Mouse (Mus musculus): Measurements from ENCODE around the gene Ubr4. TPM values are rescaled to one million over a fixed set of nuclear protein-coding genes. Genes with fewer than 3 reads are reported as not detected.

Ubr4 gene
- polyA plus RNA-seq, 1 experiment = 78.1 TPM

- H3K27me3 ChIP-seq (ENCODE audit: control insufficient read depth, insufficient read depth, insufficient read length) = peaks cover 5% of the 10 kb centered on the region
- H3K4me3 ChIP-seq (ENCODE audit: insufficient read depth, poor library complexity, severe bottlenecking) = no peak overlapping the region
- H3K79me2 ChIP-seq (ENCODE audit: control insufficient read depth, insufficient read depth) = no peaks in the 10 kb centered on the region
- H3K79me3 ChIP-seq (ENCODE audit: low read depth) = no peaks in the 10 kb centered on the region
- no peak for TF ChIP-seq MAX (IDR thresholded peaks at IDR 0.05)
- TF ChIP-seq FOSL1 (IDR thresholded peaks at IDR 0.05; ENCODE audit: insufficient read depth, low read length, poor library complexity, severe bottlenecking) = no peak
- TF ChIP-seq CTCF (IDR thresholded peaks at IDR 0.05; ENCODE audit: control insufficient read depth, insufficient read depth, insufficient read length) = no peak
- no peak for TF ChIP-seq MYOG (IDR thresholded peaks at IDR 0.05; ENCODE audit: control insufficient read depth, extremely low read depth, insufficient read length)
- no peak for TF ChIP-seq USF1 (IDR thresholded peaks at IDR 0.05; ENCODE audit: low read depth)
- TF ChIP-seq MYOD1 (IDR thresholded peaks at IDR 0.05; ENCODE audit: control insufficient read depth, insufficient read length, low read depth) = no peak
- no peak for TF ChIP-seq CEBPB (IDR thresholded peaks at IDR 0.05; ENCODE audit: low read depth)
- H3K36me3 ChIP-seq (ENCODE audit: control insufficient read depth, insufficient read depth) = no peaks in the 10 kb centered on the region
- no peak overlapping the region for H3ac ChIP-seq (ENCODE audit: control insufficient read depth, insufficient read length, low read depth)
Measured at GRCm38 (mm10) chr4:139330605-139331004, 21.8 kb upstream of the Ubr4 start.

- TF ChIP-seq USF1 (IDR thresholded peaks at IDR 0.05; ENCODE audit: low read depth) = no peak
- TF ChIP-seq MYOG (IDR thresholded peaks at IDR 0.05; ENCODE audit: control insufficient read depth, extremely low read depth, insufficient read length) = no peak
- no peak for TF ChIP-seq MYOD1 (IDR thresholded peaks at IDR 0.05; ENCODE audit: control insufficient read depth, insufficient read length, low read depth)
- no peak for TF ChIP-seq CEBPB (IDR thresholded peaks at IDR 0.05; ENCODE audit: low read depth)
- no peak for TF ChIP-seq CTCF (IDR thresholded peaks at IDR 0.05; ENCODE audit: control insufficient read depth, insufficient read depth, insufficient read length)
- TF ChIP-seq MAX (IDR thresholded peaks at IDR 0.05) = no peak
- no peak for TF ChIP-seq FOSL1 (IDR thresholded peaks at IDR 0.05; ENCODE audit: insufficient read depth, low read length, poor library complexity, severe bottlenecking)
Measured at GRCm38 (mm10) chr4:139334631-139335295, 17.6 kb upstream of the Ubr4 start.

GRCm38 (mm10) chr4:139335507-139335906 is 16.9 kb upstream of the Ubr4 start:
- TF ChIP-seq CEBPB (IDR thresholded peaks at IDR 0.05; ENCODE audit: low read depth) (no peak), MYOG (IDR thresholded peaks at IDR 0.05; ENCODE audit: control insufficient read depth, extremely low read depth, insufficient read length) (no peak), MYOD1 (IDR thresholded peaks at IDR 0.05; ENCODE audit: control insufficient read depth, insufficient read length, low read depth) (no peak), USF1 (IDR thresholded peaks at IDR 0.05; ENCODE audit: low read depth) (no peak)
- no peaks in the 10 kb centered on the region for H3K79me3 ChIP-seq (ENCODE audit: low read depth)
- H3K79me2 ChIP-seq (ENCODE audit: control insufficient read depth, insufficient read depth) = no peaks in the 10 kb centered on the region
- peaks cover 5% of the 10 kb centered on the region for H3K27me3 ChIP-seq (ENCODE audit: control insufficient read depth, insufficient read depth, insufficient read length)
- H3K4me3 ChIP-seq (ENCODE audit: insufficient read depth, poor library complexity, severe bottlenecking) = no peak overlapping the region
- no peaks in the 10 kb centered on the region for H3K36me3 ChIP-seq (ENCODE audit: control insufficient read depth, insufficient read depth)
- no peak overlapping the region for H3ac ChIP-seq (ENCODE audit: control insufficient read depth, insufficient read length, low read depth)

More at GRCm38 (mm10) chr4:139334631-139335295, 17.6 kb upstream of the Ubr4 start:
- H3ac ChIP-seq (ENCODE audit: control insufficient read depth, insufficient read length, low read depth) = no peak overlapping the region
- H3K36me3 ChIP-seq (ENCODE audit: control insufficient read depth, insufficient read depth) = no peaks in the 10 kb centered on the region
- no peaks in the 10 kb centered on the region for H3K79me3 ChIP-seq (ENCODE audit: low read depth)
- H3K79me2 ChIP-seq (ENCODE audit: control insufficient read depth, insufficient read depth) = no peaks in the 10 kb centered on the region
- peaks cover 5% of the 10 kb centered on the region for H3K27me3 ChIP-seq (ENCODE audit: control insufficient read depth, insufficient read depth, insufficient read length)
- no peak overlapping the region for H3K4me3 ChIP-seq (ENCODE audit: insufficient read depth, poor library complexity, severe bottlenecking)

- Histone ChIP-seq H3K79me3 (ENCODE audit: low read depth) (no peaks in the 10 kb centered on the region), H3K27me3 (ENCODE audit: control insufficient read depth, insufficient read depth, insufficient read length) (peaks cover 5% of the 10 kb centered on the region), H3K36me3 (ENCODE audit: control insufficient read depth, insufficient read depth) (no peaks in the 10 kb centered on the region), H3K4me3 (ENCODE audit: insufficient read depth, poor library complexity, severe bottlenecking) (no peak overlapping the region), H3ac (ENCODE audit: control insufficient read depth, insufficient read length, low read depth) (no peak overlapping the region), H3K79me2 (ENCODE audit: control insufficient read depth, insufficient read depth) (no peaks in the 10 kb centered on the region)
- TF ChIP-seq MAX (IDR thresholded peaks at IDR 0.05) = no peak
- no peak for TF ChIP-seq CEBPB (IDR thresholded peaks at IDR 0.05; ENCODE audit: low read depth)
- no peak for TF ChIP-seq CTCF (IDR thresholded peaks at IDR 0.05; ENCODE audit: control insufficient read depth, insufficient read depth, insufficient read length)
- TF ChIP-seq FOSL1 (IDR thresholded peaks at IDR 0.05; ENCODE audit: insufficient read depth, low read length, poor library complexity, severe bottlenecking) = no peak
- no peak for TF ChIP-seq USF1 (IDR thresholded peaks at IDR 0.05; ENCODE audit: low read depth)
- no peak for TF ChIP-seq MYOG (IDR thresholded peaks at IDR 0.05; ENCODE audit: control insufficient read depth, extremely low read depth, insufficient read length)
- TF ChIP-seq MYOD1 (IDR thresholded peaks at IDR 0.05; ENCODE audit: control insufficient read depth, insufficient read length, low read depth) = no peak
Measured at GRCm38 (mm10) chr4:139336822-139337483, 15.5 kb upstream of the Ubr4 start.

GRCm38 (mm10) chr4:139338145-139338544 is 14.3 kb upstream of the Ubr4 start:
- Histone ChIP-seq H3K79me3 (ENCODE audit: low read depth) (no peaks in the 10 kb centered on the region), H3K27me3 (ENCODE audit: control insufficient read depth, insufficient read depth, insufficient read length) (no peaks in the 10 kb centered on the region), H3K4me3 (ENCODE audit: insufficient read depth, poor library complexity, severe bottlenecking) (no peak overlapping the region), H3ac (ENCODE audit: control insufficient read depth, insufficient read length, low read depth) (no peak overlapping the region), H3K79me2 (ENCODE audit: control insufficient read depth, insufficient read depth) (no peaks in the 10 kb centered on the region), H3K36me3 (ENCODE audit: control insufficient read depth, insufficient read depth) (no peaks in the 10 kb centered on the region)
- TF ChIP-seq MAX (IDR thresholded peaks at IDR 0.05) = no peak
- no peak for TF ChIP-seq MYOD1 (IDR thresholded peaks at IDR 0.05; ENCODE audit: control insufficient read depth, insufficient read length, low read depth)
- no peak for TF ChIP-seq FOSL1 (IDR thresholded peaks at IDR 0.05; ENCODE audit: insufficient read depth, low read length, poor library complexity, severe bottlenecking)
- TF ChIP-seq CTCF (IDR thresholded peaks at IDR 0.05; ENCODE audit: control insufficient read depth, insufficient read depth, insufficient read length) = no peak
- TF ChIP-seq CEBPB (IDR thresholded peaks at IDR 0.05; ENCODE audit: low read depth) = no peak
- TF ChIP-seq MYOG (IDR thresholded peaks at IDR 0.05; ENCODE audit: control insufficient read depth, extremely low read depth, insufficient read length) = no peak
- TF ChIP-seq USF1 (IDR thresholded peaks at IDR 0.05; ENCODE audit: low read depth) = no peak

Measured in C2C12 (cell line).